Mouse (Mus musculus): Measurements from ENCODE around the gene Cdh5. TPM values are rescaled to one million over a fixed set of nuclear protein-coding genes. Genes with fewer than 3 reads are reported as not detected.

Gene Cdh5
- polyA plus RNA-seq (2014; fragmentation: Nextera tagmentation; extraction: Ambion mirVana) = 13.6 and 13.7 TPM in 2 replicates

- 79% methylated on average over 8 of the region's 8 CpGs for WGBS
- Histone ChIP-seq H3K36me3 (ENCODE audit: control insufficient read depth, insufficient read depth, low read length) (no peaks in the 10 kb centered on the region), H3K27me3 (replicated peaks; ENCODE audit: control insufficient read depth, insufficient read depth, low read length) (no peaks in the 10 kb centered on the region), H3K4me3 (ENCODE audit: low read depth, low read length) (no peak within 1 kb of the TSS), H3K9me3 (replicated peaks; ENCODE audit: control insufficient read depth, low read length) (no peaks in the 10 kb centered on the region), H3K4me1 (ENCODE audit: control insufficient read depth, insufficient read depth, low read length) (no peaks in the 10 kb centered on the region), H3K4me2 (ENCODE audit: low read length) (no peak within 1 kb of the TSS), H3K9ac (ENCODE audit: low read length) (no peak within 1 kb of the TSS), H3K27ac (ENCODE audit: low read depth, low read length) (no peak within 1 kb of the TSS)
- DNase-seq (ENCODE audit: low spot score) (no peak), ATAC-seq (no peak)
Observed at GRCm38 (mm10) chr8:104101415-104101814, at the start of gene Cdh5. Gene Cdh5, plus strand, starts transcription at chr8:104101625.

DNA sequence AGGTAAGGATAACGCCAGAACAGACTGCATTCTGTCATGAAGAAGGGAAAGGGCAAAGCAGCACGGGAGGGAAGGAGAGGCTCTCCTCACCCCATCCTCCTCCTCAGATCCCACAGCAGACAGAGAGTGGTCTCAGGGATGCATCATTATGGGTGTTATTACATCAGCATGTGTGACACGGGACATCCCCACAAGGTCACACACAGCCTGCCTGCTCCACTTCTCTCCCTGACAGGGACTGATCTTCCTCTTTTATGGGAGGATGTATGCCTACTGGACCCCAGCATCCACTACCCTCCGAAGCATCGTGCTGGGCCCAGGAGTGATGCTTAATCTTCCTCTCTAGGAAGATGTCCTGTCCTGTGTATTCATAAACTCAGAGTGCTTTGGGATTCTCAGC lies 41.5 kb upstream of the Cdh5 start:
- Histone ChIP-seq H3K9me3 (replicated peaks; ENCODE audit: control insufficient read depth, low read length) (no peaks in the 10 kb centered on the region), H3K4me1 (ENCODE audit: control insufficient read depth, insufficient read depth, low read length) (peaks cover 8% of the 10 kb centered on the region; the same call in 1 of the 2 replicates), H3K4me3 (ENCODE audit: low read depth, low read length) (no peak overlapping the region), H3K27me3 (replicated peaks; ENCODE audit: control insufficient read depth, insufficient read depth, low read length) (no peaks in the 10 kb centered on the region), H3K27ac (ENCODE audit: low read depth, low read length) (no peak overlapping the region), H3K36me3 (ENCODE audit: control insufficient read depth, insufficient read depth, low read length) (no peaks in the 10 kb centered on the region), H3K4me2 (ENCODE audit: low read length) (no peak overlapping the region), H3K9ac (ENCODE audit: low read length) (no peak overlapping the region)
- no peak for ATAC-seq
- WGBS = 82% methylated on average over 5 of the region's 5 CpGs
- no peak for DNase-seq (ENCODE audit: low spot score)

DNA sequence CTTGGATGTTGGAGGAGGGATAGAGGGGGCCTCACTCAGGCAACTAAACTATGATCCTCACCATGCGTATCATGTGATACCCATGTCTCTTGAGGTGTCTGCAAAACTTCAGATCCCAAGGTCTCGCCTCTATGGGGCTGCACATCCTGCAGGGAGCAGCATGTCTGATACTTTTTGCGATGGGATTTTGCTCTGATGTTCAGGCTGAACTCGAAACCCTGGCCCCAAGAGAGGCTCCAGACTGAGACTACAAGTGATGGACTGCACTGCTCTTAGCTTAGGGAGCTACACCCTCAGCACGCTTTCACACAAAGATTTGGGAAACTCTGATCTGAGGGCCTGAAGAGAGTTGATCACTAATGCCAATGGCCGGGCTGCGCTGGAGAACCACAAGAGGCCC lies 41.0 kb upstream of the Cdh5 start:
- H3K27ac ChIP-seq (ENCODE audit: low read depth, low read length) = no peak overlapping the region
- H3K9me3 ChIP-seq (replicated peaks; ENCODE audit: control insufficient read depth, low read length) = no peaks in the 10 kb centered on the region
- H3K9ac ChIP-seq (ENCODE audit: low read length) = no peak overlapping the region
- peaks cover 8% of the 10 kb centered on the region; the same call in 1 of the 2 replicates for H3K4me1 ChIP-seq (ENCODE audit: control insufficient read depth, insufficient read depth, low read length)
- no peak overlapping the region for H3K4me2 ChIP-seq (ENCODE audit: low read length)
- no peaks in the 10 kb centered on the region for H3K27me3 ChIP-seq (replicated peaks; ENCODE audit: control insufficient read depth, insufficient read depth, low read length)
- ATAC-seq (no peak), DNase-seq (ENCODE audit: low spot score) (no peak)
- 91% methylated on average over 7 of the region's 7 CpGs for WGBS
- H3K4me3 ChIP-seq (ENCODE audit: low read depth, low read length) = no peak overlapping the region
- no peaks in the 10 kb centered on the region for H3K36me3 ChIP-seq (ENCODE audit: control insufficient read depth, insufficient read depth, low read length)

- peak; percentile 27; the same call in 1 of the 2 replicates for ATAC-seq
- 82% methylated on average over 6 of the region's 6 CpGs for WGBS
Observed at GRCm38 (mm10) chr8:104061048-104061988, 40.1 kb upstream of the Cdh5 start.

GRCm38 (mm10) chr8:104061989-104062820 lies 39.2 kb upstream of the Cdh5 start:
- peak; percentile 85 for ATAC-seq
- no peaks in the 10 kb centered on the region for H3K36me3 ChIP-seq (ENCODE audit: control insufficient read depth, insufficient read depth, low read length)
- H3K4me3 ChIP-seq (ENCODE audit: low read depth, low read length) = no peak overlapping the region
- H3K9ac ChIP-seq (ENCODE audit: low read length) = no peak overlapping the region
- H3K27ac ChIP-seq (ENCODE audit: low read depth, low read length) = peak overlapping the region; percentile 65; the same call in 1 of the 2 replicates
- no peak overlapping the region for H3K4me2 ChIP-seq (ENCODE audit: low read length)
- peaks cover 8% of the 10 kb centered on the region; the same call in 1 of the 2 replicates for H3K4me1 ChIP-seq (ENCODE audit: control insufficient read depth, insufficient read depth, low read length)
- 51% methylated on average over 15 of the region's 15 CpGs for WGBS
- H3K9me3 ChIP-seq (replicated peaks; ENCODE audit: control insufficient read depth, low read length) = no peaks in the 10 kb centered on the region
- no peaks in the 10 kb centered on the region for H3K27me3 ChIP-seq (replicated peaks; ENCODE audit: control insufficient read depth, insufficient read depth, low read length)
- DNase-seq (ENCODE audit: low spot score) = peak; percentile 81

More at GRCm38 (mm10) chr8:104061048-104061988, 40.1 kb upstream of the Cdh5 start:
- H3K9ac ChIP-seq (ENCODE audit: low read length) = no peak overlapping the region
- peaks cover 8% of the 10 kb centered on the region; the same call in 1 of the 2 replicates for H3K4me1 ChIP-seq (ENCODE audit: control insufficient read depth, insufficient read depth, low read length)
- no peak overlapping the region for H3K4me2 ChIP-seq (ENCODE audit: low read length)
- no peak overlapping the region for H3K27ac ChIP-seq (ENCODE audit: low read depth, low read length)
- DNase-seq (ENCODE audit: low spot score) = no peak
- no peak overlapping the region for H3K4me3 ChIP-seq (ENCODE audit: low read depth, low read length)
- H3K36me3 ChIP-seq (ENCODE audit: control insufficient read depth, insufficient read depth, low read length) = no peaks in the 10 kb centered on the region
- H3K27me3 ChIP-seq (replicated peaks; ENCODE audit: control insufficient read depth, insufficient read depth, low read length) = no peaks in the 10 kb centered on the region
- no peaks in the 10 kb centered on the region for H3K9me3 ChIP-seq (replicated peaks; ENCODE audit: control insufficient read depth, low read length)

GRCm38 (mm10) chr8:104065223-104065622 lies 36.2 kb upstream of the Cdh5 start:
- ATAC-seq = no peak
- H3K36me3 ChIP-seq (ENCODE audit: control insufficient read depth, insufficient read depth, low read length) = no peaks in the 10 kb centered on the region
- H3K4me3 ChIP-seq (ENCODE audit: low read depth, low read length) = no peak overlapping the region
- no peak overlapping the region for H3K27ac ChIP-seq (ENCODE audit: low read depth, low read length)
- no peak overlapping the region for H3K4me2 ChIP-seq (ENCODE audit: low read length)
- no peak overlapping the region for H3K9ac ChIP-seq (ENCODE audit: low read length)
- peaks cover 8% of the 10 kb centered on the region; the same call in 1 of the 2 replicates for H3K4me1 ChIP-seq (ENCODE audit: control insufficient read depth, insufficient read depth, low read length)
- H3K9me3 ChIP-seq (replicated peaks; ENCODE audit: control insufficient read depth, low read length) = no peaks in the 10 kb centered on the region
- no peak for DNase-seq (ENCODE audit: low spot score)
- no peaks in the 10 kb centered on the region for H3K27me3 ChIP-seq (replicated peaks; ENCODE audit: control insufficient read depth, insufficient read depth, low read length)
- WGBS = 87% methylated on average over 7 of the region's 7 CpGs

DNA sequence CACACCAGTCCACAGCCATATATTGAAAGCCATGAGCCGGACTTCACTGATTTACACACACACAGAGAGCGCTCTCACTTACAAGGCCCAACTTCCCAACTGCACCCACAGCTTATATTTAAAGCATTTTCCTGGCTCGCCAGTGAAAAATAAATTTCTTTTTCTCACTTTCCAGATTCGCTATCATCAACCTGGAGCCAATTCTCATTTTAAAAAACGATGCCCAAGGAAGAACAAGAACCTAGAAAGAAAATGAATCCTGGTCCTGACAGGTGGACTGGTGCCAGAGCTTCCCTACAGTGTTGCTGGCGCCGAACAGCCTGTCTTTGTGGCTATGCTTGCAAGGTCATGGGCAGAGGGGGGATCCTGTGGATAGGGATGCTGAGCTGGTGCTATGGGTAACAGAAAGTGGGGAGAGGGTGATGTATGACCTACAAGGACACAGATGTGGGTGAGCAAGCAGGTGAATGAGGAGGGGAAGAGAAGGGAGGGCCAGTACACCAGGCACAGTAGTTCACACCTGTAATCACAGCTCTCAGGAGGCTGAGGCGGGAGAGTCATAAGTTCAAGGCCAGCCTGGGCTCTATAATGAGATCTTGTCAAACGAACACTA lies 35.4 kb upstream of the Cdh5 start:
- Histone ChIP-seq H3K27ac (ENCODE audit: low read depth, low read length) (no peak overlapping the region), H3K4me1 (ENCODE audit: control insufficient read depth, insufficient read depth, low read length) (peaks cover 8% of the 10 kb centered on the region; the same call in 1 of the 2 replicates), H3K9me3 (replicated peaks; ENCODE audit: control insufficient read depth, low read length) (no peaks in the 10 kb centered on the region), H3K27me3 (replicated peaks; ENCODE audit: control insufficient read depth, insufficient read depth, low read length) (no peaks in the 10 kb centered on the region), H3K4me2 (ENCODE audit: low read length) (no peak overlapping the region), H3K4me3 (ENCODE audit: low read depth, low read length) (no peak overlapping the region), H3K9ac (ENCODE audit: low read length) (no peak overlapping the region), H3K36me3 (ENCODE audit: control insufficient read depth, insufficient read depth, low read length) (no peaks in the 10 kb centered on the region)
- no peak for DNase-seq (ENCODE audit: low spot score)
- ATAC-seq = no peak
- WGBS = 82% methylated on average over 9 of the region's 9 CpGs

DNA sequence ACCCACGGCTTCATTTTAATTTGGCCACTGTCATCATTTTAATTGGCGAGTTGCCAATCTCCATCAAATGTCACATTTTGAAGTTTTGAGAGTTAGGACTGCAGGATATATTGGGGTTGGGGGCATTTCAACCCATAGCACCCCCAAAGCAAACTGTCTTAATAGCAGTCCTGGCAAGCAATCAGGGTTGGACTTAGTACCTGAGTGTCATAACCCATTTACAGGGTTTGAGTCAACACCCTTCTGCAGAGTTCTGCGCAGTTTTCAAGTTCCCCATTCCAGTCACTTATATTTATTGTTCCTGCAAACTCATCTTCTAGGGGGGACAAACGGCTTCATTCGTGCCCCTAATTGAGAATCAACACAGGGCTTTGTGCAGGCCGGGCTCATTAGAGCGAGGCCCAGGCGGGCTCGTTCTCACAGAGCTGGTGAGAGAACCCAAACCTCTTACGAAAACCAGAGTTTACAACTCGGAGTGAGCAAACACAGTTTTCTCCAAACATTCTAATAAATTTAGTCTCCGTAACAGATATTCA lies 34.0 kb upstream of the Cdh5 start:
- Histone ChIP-seq H3K4me2 (ENCODE audit: low read length) (no peak overlapping the region), H3K9ac (ENCODE audit: low read length) (no peak overlapping the region), H3K27me3 (replicated peaks; ENCODE audit: control insufficient read depth, insufficient read depth, low read length) (no peaks in the 10 kb centered on the region), H3K36me3 (ENCODE audit: control insufficient read depth, insufficient read depth, low read length) (no peaks in the 10 kb centered on the region), H3K9me3 (replicated peaks; ENCODE audit: control insufficient read depth, low read length) (no peaks in the 10 kb centered on the region), H3K4me3 (ENCODE audit: low read depth, low read length) (no peak overlapping the region), H3K27ac (ENCODE audit: low read depth, low read length) (no peak overlapping the region), H3K4me1 (ENCODE audit: control insufficient read depth, insufficient read depth, low read length) (no peaks in the 10 kb centered on the region; the same call in 1 of the 2 replicates)
- WGBS = 62% methylated on average over 12 of the region's 12 CpGs
- DNase-seq (ENCODE audit: low spot score) = no peak
- ATAC-seq = no peak
